9 mouse cellular contexts compared by ENCODE assay signal in genomic region chr8:125669700-125670195, GRCm38 (mm10). TPM values are rescaled to one million over a fixed set of nuclear protein-coding genes. Genes with fewer than 3 reads are reported as not detected.
DNase-seq lines count a peak whose midpoint lies in the region; ATAC-seq and TF ChIP-seq lines count a peak whose summit lies in the region.
"Had no signal": no experiment of that assay in that cellular context is flagged by ENCODE, and none has a peak within 500 bp of the region (broad histone marks: within the 10 kb centered on the region; RNA-seq: fewer than 3 reads in every experiment).

Gene Map10 (plus strand): TSS chr8:125669818.

- TF ChIP-seq POLR2A in CH12.LX (IDR thresholded peaks at IDR 0.05; ENCODE audit: low read depth, low read length) = peak; percentile 86; the same call in 1 of the 2 replicates

- H3K4me1 ChIP-seq in CH12.LX (ENCODE audit: control insufficient read depth in 1 of 2, insufficient read depth in 2 of 2) = peaks cover 3 to 38% of the 10 kb centered on the region in 2 experiments
- H3K4me1 ChIP-seq in liver, postnatal 0 days (ENCODE audit: insufficient read depth) = peaks cover 10% of the 10 kb centered on the region
- H3K4me1 ChIP-seq in neural tube, embryonic 14.5 days (ENCODE audit: control insufficient read depth, insufficient read depth, low read length) = peaks cover 4% of the 10 kb centered on the region

- peaks cover 1% of the 10 kb centered on the region for H3K27me3 ChIP-seq in CH12.LX (replicated peaks)
- no peaks in the 10 kb centered on the region for H3K27me3 ChIP-seq in liver, postnatal 0 days (ENCODE audit: insufficient read depth, low read length)
- H3K27me3 ChIP-seq in neural tube, embryonic 14.5 days (ENCODE audit: control insufficient read depth, insufficient read depth, low read length) = no peaks in the 10 kb centered on the region

- H3K79me2 ChIP-seq in CH12.LX (replicated peaks; ENCODE audit: control insufficient read depth, extremely low read depth, insufficient read depth, poor library complexity, severe bottlenecking) = peaks cover 4% of the 10 kb centered on the region; the same call in 1 of the 2 replicates

- in situ Hi-C loops in CH12.LX (cut with MboI; ENCODE audit: low pct_ligation_motif_present, low pct_unique_long_range_greater_than_20kb, low sequenced_read_pairs) = no loop called here

- peak within 1 kb of the TSS; percentile 99 for H3K27ac ChIP-seq in CH12.LX (ENCODE audit: insufficient read depth, low read depth)
- peak within 1 kb of the TSS; percentile 44; the same call in 1 of the 2 replicates for H3K27ac ChIP-seq in liver, postnatal 0 days (ENCODE audit: low read depth)
- H3K27ac ChIP-seq in neural tube, embryonic 14.5 days (ENCODE audit: low read depth, low read length) = peak within 1 kb of the TSS; percentile 60; the same call in 1 of the 2 replicates

- TF ChIP-seq RAD21 in CH12.LX (IDR thresholded peaks at IDR 0.05; ENCODE audit: low read depth, low read length) = no peak

- peak within 1 kb of the TSS; percentile 90 for H3K9ac ChIP-seq in CH12.LX (ENCODE audit: insufficient read depth, low read depth)
- H3K9ac ChIP-seq in liver, postnatal 0 days (replicated peaks) = peak within 1 kb of the TSS; percentile 68
- H3K9ac ChIP-seq in neural tube, embryonic 14.5 days (replicated peaks; ENCODE audit: low read depth, low read length) = peak within 1 kb of the TSS; percentile 75

- TF ChIP-seq CTCF in CH12.LX (conservative IDR thresholded peaks at IDR 0.05 in 1 of 2, IDR thresholded peaks at IDR 0.05 in 1 of 2; ENCODE audit: low read depth in 2 of 2, low read length in 2 of 2) = no peak
- no peak for TF ChIP-seq CTCF in liver, postnatal 0 days (IDR thresholded peaks at IDR 0.05; ENCODE audit: low read depth)

- H3K36me3 ChIP-seq in CH12.LX (replicated peaks in 1 of 2; ENCODE audit: control insufficient read depth in 1 of 2, insufficient read depth in 1 of 2, low read length in 1 of 2) = no peaks in the 10 kb centered on the region
- H3K36me3 ChIP-seq in liver, postnatal 0 days (replicated peaks; ENCODE audit: insufficient read depth, low read length) = no peaks in the 10 kb centered on the region
- H3K36me3 ChIP-seq in neural tube, embryonic 14.5 days (ENCODE audit: control insufficient read depth, insufficient read depth, low read length) = no peaks in the 10 kb centered on the region

- TF ChIP-seq EP300 in CH12.LX (IDR thresholded peaks at IDR 0.05; ENCODE audit: low read length) = no peak
- no peak for TF ChIP-seq EP300 in liver, postnatal 0 days (IDR thresholded peaks at IDR 0.05; ENCODE audit: low read depth)

- peaks cover 8% of the 10 kb centered on the region for H3K9me3 ChIP-seq in CH12.LX (replicated peaks; ENCODE audit: low read length)
- peaks cover 23% of the 10 kb centered on the region for H3K9me3 ChIP-seq in liver, postnatal 0 days (ENCODE audit: low read length)
- H3K9me3 ChIP-seq in neural tube, embryonic 14.5 days (ENCODE audit: control insufficient read depth, low read length) = peaks cover 6% of the 10 kb centered on the region; the same call in 1 of the 2 replicates

- peak; percentile 70 for DNase-seq in CH12.LX (ENCODE audit: extremely low read depth)
- peak; percentile 89 for DNase-seq in cerebellum, adult 11-12 months
- peak; percentile 86 for DNase-seq in forelimb bud, embryonic 11.5 days (ENCODE audit: low read depth, low spot score)
- peak; percentile 92 for DNase-seq in heart, postnatal 4 days
- peak; percentile 87 to 94 for DNase-seq in layer of hippocampus, adult 18-20 months (ENCODE audit: low spot score in 2 of 2)
- peak; percentile 85 for DNase-seq in liver, postnatal 0 days
- DNase-seq in telencephalon, adult 2 months (ENCODE audit: low read depth, low spot score) = peak; percentile 54

- dilution Hi-C loops in CH12.LX (cut with MboI; ENCODE audit: extremely low pct_ligation_motif_present, extremely low pct_unique_long_range_greater_than_20kb, low sequenced_read_pairs) = no loop called here

- H3K4me3 ChIP-seq in CH12.LX (replicated peaks in 1 of 3; ENCODE audit: low read depth in 2 of 3, low read length in 2 of 3, poor library complexity in 1 of 3) = peak within 1 kb of the TSS; percentile 44 to 82 (median 58)
- H3K4me3 ChIP-seq in liver, postnatal 0 days (ENCODE audit: low read depth, low read length) = peak within 1 kb of the TSS; percentile 56
- H3K4me3 ChIP-seq in neural tube, embryonic 14.5 days (ENCODE audit: low read depth, low read length) = peak within 1 kb of the TSS; percentile 57

- H3K4me2 ChIP-seq in CH12.LX (ENCODE audit: insufficient read depth, low read depth, poor library complexity, severe bottlenecking) = peak within 1 kb of the TSS; percentile 75
- peak within 1 kb of the TSS; percentile 85 for H3K4me2 ChIP-seq in liver, postnatal 0 days (ENCODE audit: low read depth, low read length)
- H3K4me2 ChIP-seq in neural tube, embryonic 14.5 days (ENCODE audit: low read depth, low read length) = peak within 1 kb of the TSS; percentile 96

- ATAC-seq in liver, postnatal 0 days = peak; percentile 86
- peak; percentile 87 for ATAC-seq in neural tube, embryonic 14.5 days (ENCODE audit: low read depth)

- 3% methylated on average over 62 of the region's 62 CpGs for WGBS in liver, postnatal 0 days (ENCODE audit: insufficient replicate concordance)
- WGBS in neural tube, embryonic 14.5 days = 2% methylated on average over 54 of the region's 62 CpGs

TF ChIP-seq in CH12.LX, 34 proteins besides CTCF, POLR2A, EP300 and RAD21:
- TF ChIP-seq ZKSCAN1 (IDR thresholded peaks at IDR 0.05; ENCODE audit: borderline replicate concordance, low read depth, low read length) (no peak), MAX (IDR thresholded peaks at IDR 0.05; ENCODE audit: low read length) (peak; percentile 82; the same call in 1 of the 2 replicates), RCOR1 (conservative IDR thresholded peaks at IDR 0.05; ENCODE audit: low read depth, low read length) (no peak), PAX5 (IDR thresholded peaks at IDR 0.05; ENCODE audit: low read length) (no peak), SMC3 (IDR thresholded peaks at IDR 0.05; ENCODE audit: low read depth, low read length) (no peak), ZMIZ1 (IDR thresholded peaks at IDR 0.05; ENCODE audit: low read depth, low read length) (0 out of 2 replicates have a peak, but pooled peaks have one; percentile 52), MAZ (IDR thresholded peaks at IDR 0.05; ENCODE audit: low read depth, low read length) (no peak), ELF1 (IDR thresholded peaks at IDR 0.05; ENCODE audit: low read depth, low read length) (peak; percentile 91), CHD2 (IDR thresholded peaks at IDR 0.05; ENCODE audit: low read length) (peak; percentile 99), IRF4 (IDR thresholded peaks at IDR 0.05; ENCODE audit: low read depth, low read length) (peak; percentile 78; the same call in 1 of the 2 replicates), ZNF384 (IDR thresholded peaks at IDR 0.05; ENCODE audit: low read depth, low read length) (no peak), KAT2A (IDR thresholded peaks at IDR 0.05; ENCODE audit: insufficient replicate concordance, low read length) (peak; percentile 71; the same call in 1 of the 2 replicates), CHD1 (IDR thresholded peaks at IDR 0.05; ENCODE audit: low read depth, low read length) (0 out of 2 replicates have a peak, but pooled peaks have one; percentile 72), USF1 (IDR thresholded peaks at IDR 0.05; ENCODE audit: low read depth, low read length) (peak; percentile 97), NELFE (IDR thresholded peaks at IDR 0.05; ENCODE audit: low read depth, low read length) (peak; percentile 74), SIN3A (IDR thresholded peaks at IDR 0.05; ENCODE audit: low read length) (peak; percentile 48; the same call in 1 of the 2 replicates), E2F4 (IDR thresholded peaks at IDR 0.05; ENCODE audit: insufficient replicate concordance, low read depth, low read length) (no peak), USF2 (conservative IDR thresholded peaks at IDR 0.05; ENCODE audit: low read depth, low read length) (peak; percentile 93), TBP (conservative IDR thresholded peaks at IDR 0.05; ENCODE audit: low read depth, low read length) (peak; percentile 90), MYC (IDR thresholded peaks at IDR 0.05; ENCODE audit: low read depth, low read length) (no peak), TCF12 (IDR thresholded peaks at IDR 0.05; ENCODE audit: low read depth, low read length) (peak; percentile 95), MEF2A (IDR thresholded peaks at IDR 0.05; ENCODE audit: borderline replicate concordance, low read depth, low read length) (no peak), BHLHE40 (IDR thresholded peaks at IDR 0.05; ENCODE audit: low read depth, low read length) (peak; percentile 94), MXI1 (IDR thresholded peaks at IDR 0.05; ENCODE audit: low read depth, low read length) (peak; percentile 87), NRF1 (IDR thresholded peaks at IDR 0.05; ENCODE audit: low read depth, low read length) (peak; percentile 77), GABPA (IDR thresholded peaks at IDR 0.05; ENCODE audit: insufficient replicate concordance, low read depth, low read length) (no peak), JUN (IDR thresholded peaks at IDR 0.05; ENCODE audit: insufficient read depth, low read depth, low read length) (no peak), HCFC1 (IDR thresholded peaks at IDR 0.05; ENCODE audit: low read depth, low read length) (peak; percentile 80), MAFK (IDR thresholded peaks at IDR 0.05; ENCODE audit: insufficient replicate concordance, low read length) (no peak), ZC3H11A (IDR thresholded peaks at IDR 0.05; ENCODE audit: low read depth, low read length) (no peak), ETS1 (conservative IDR thresholded peaks at IDR 0.05; ENCODE audit: low read depth, low read length) (no peak), JUND (conservative IDR thresholded peaks at IDR 0.05; ENCODE audit: low read depth, low read length) (no peak), POLR2AphosphoS2 (IDR thresholded peaks at IDR 0.05; ENCODE audit: low read depth, low read length) (peak; percentile 50; the same call in 1 of the 2 replicates), UBTF (IDR thresholded peaks at IDR 0.05; ENCODE audit: low read depth, low read length) (peak; percentile 57; the same call in 1 of the 2 replicates)

RNA-seq across cellular contexts. Expression of gene Map10, which starts in this region (rescaled TPM):
- total RNA-seq in CH12.LX (2012; rRNA removed) (5.1 and 6.7 TPM in 2 replicates), CH12.LX (2014; rRNA removed) (1.9 and 2.3 TPM in 2 replicates)
- 1.3 and 1.4 TPM in 2 replicates for polyA plus RNA-seq in CH12.LX (2012; ENCODE audit: insufficient read length, low read depth)
- total RNA-seq in heart, postnatal 4 days (2021) = 1 to 10 TPM; 5.4 to 5.9 TPM
- total RNA-seq in layer of hippocampus, adult 18-20 months (2021) = 1 to 10 TPM; 4.9 to 5.6 TPM
- polyA plus RNA-seq in liver, postnatal 0 days (2015; fragmentation: Nextera tagmentation; extraction: Ambion mirVana) = 0.67 and 0.78 TPM in 2 replicates
- 8.1 and 9.5 TPM in 2 replicates for polyA plus RNA-seq in neural tube, embryonic 14.5 days (2014; fragmentation: Nextera tagmentation; extraction: Ambion mirVana)
- total RNA-seq: MEL had no signal

Comparison
In these comparisons a context has a peak if more than half of its experiments do, and no peak if none do; other contexts are left out.
1. Peak in every context shown above with its lines: DNase-seq, ATAC-seq, H3K4me3 ChIP-seq and H3K27ac ChIP-seq.
2. Peak in DNase-seq, ATAC-seq, H3K4me3 ChIP-seq, H3K27ac ChIP-seq, H3K9ac ChIP-seq and H3K4me2 ChIP-seq in liver, postnatal 0 days; RNA of the gene not detected or under 1 TPM.
3. H3K27ac ChIP-seq: peak in every context shown above with its lines; median percentile 99 in CH12.LX; 60 in neural tube, embryonic 14.5 days; 44 in liver, postnatal 0 days.